Mouse (Mus musculus) erythroblast, embryonic 14.5 days (primary cell): ENCODE data around the gene Hba-x. TPM values are rescaled to one million over a fixed set of nuclear protein-coding genes. Genes with fewer than 3 reads are reported as not detected.

Experiments
- H3K27me3 ChIP-seq: 2 replicates; pipeline ENCODE4 v1.6.1; 2012; ENCODE audit warnings: inconsistent platforms; ENCODE audit not compliant: control insufficient read depth
- H3K36me3 ChIP-seq: 2 replicates; pipeline ENCODE4 v1.6.1; 2012; ENCODE audit warnings: mild to moderate bottlenecking, inconsistent platforms; ENCODE audit not compliant: control insufficient read depth
- H3K4me1 ChIP-seq: 2 replicates; pipeline ENCODE4 v1.6.1; 2012; ENCODE audit warnings: inconsistent platforms; ENCODE audit not compliant: control insufficient read depth
- H3K4me3 ChIP-seq: replicated peaks from 2 replicates; pipeline ENCODE3; 2012; ENCODE audit warnings: moderate library complexity, mild to moderate bottlenecking, inconsistent platforms
- H3K9me3 ChIP-seq: 2 replicates; pipeline ENCODE4 v1.6.1; 2012; ENCODE audit warnings: low read length, inconsistent platforms, mixed read lengths; ENCODE audit not compliant: control insufficient read depth
- GATA1 ChIP-seq: IDR thresholded peaks from 2 replicates; pipeline ENCODE4 v1.6.1; 2012; ENCODE audit warnings: low read length, inconsistent platforms, mixed read lengths
- TAL1 ChIP-seq: IDR thresholded peaks from 3 replicates; pipeline ENCODE4 v1.6.1; 2012; ENCODE audit warnings: low read length, inconsistent platforms, mixed read lengths
- polyA plus RNA-seq: library from polyadenylated mRNA; stranded (reverse); fragments of >175 nt; gene quantifications from 2 replicates; pipeline ENCODE4 v1.2.3, GENCODE M21; 2012

The Hba-x gene
- polyA plus RNA-seq, 1 experiment = 188 TPM

DNA sequence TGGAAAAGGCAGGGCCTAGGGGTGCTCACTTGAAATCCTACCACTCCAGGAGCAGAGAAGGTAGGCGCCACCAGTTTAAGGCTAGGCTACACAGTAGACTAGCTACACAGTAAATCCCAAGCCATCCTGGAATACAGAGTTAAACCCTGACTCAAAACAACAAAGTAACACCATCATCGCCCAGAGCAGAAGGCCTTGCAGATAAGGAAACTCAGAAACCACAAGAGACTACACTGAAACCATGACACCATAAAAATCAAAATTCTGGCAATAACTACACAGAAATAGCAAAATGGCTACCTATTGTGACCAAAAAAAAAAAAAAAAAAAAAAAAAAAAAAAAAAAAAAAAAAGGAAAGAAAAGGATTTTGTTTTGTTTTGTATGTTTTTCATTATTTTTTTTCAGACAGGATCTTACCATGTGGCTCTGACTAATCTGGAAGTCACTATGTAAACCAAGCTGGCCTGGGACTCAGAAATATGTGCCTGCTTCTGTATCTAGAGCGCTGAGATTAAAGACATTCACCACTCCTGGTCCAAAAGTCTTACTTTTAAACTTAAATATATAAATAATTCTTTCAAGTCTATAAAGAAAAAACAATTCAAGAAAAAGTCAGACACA, 11.0 kb upstream of the Hba-x start:
- Histone ChIP-seq H3K4me3 (peak overlapping the region; percentile 21), H3K36me3 (peaks cover 75% of the 10 kb centered on the region), H3K27me3 (no peaks in the 10 kb centered on the region), H3K9me3 (no peaks in the 10 kb centered on the region), H3K4me1 (peaks cover 98% of the 10 kb centered on the region)
- TF ChIP-seq TAL1 = peak; percentile 87
- TF ChIP-seq GATA1 = peak; percentile 86

DNA sequence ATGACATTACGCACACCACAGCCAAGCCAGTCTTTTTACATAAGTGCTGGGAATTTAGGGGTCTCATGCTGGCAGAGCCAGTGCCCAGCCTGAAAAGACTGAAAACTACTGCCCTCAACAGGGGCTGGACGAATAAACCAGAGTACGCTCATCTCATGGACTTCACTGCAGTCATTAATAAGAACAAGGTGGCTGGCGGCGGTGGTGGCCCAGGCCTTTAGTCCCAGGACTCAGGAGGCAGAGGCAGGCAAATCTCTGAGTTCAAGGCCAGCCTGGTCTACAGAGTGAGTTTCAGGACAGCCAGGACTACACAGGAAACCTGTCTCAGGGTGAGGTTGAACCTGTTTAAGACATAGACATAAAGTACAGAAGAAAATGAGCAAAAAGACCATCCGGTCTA, 10.0 kb upstream of the Hba-x start:
- Histone ChIP-seq H3K36me3 (peaks cover 70% of the 10 kb centered on the region), H3K27me3 (no peaks in the 10 kb centered on the region), H3K4me1 (peaks cover 97% of the 10 kb centered on the region), H3K4me3 (peak overlapping the region; percentile 43), H3K9me3 (no peaks in the 10 kb centered on the region)
- TF ChIP-seq GATA1 (no peak), TAL1 (no peak)

DNA sequence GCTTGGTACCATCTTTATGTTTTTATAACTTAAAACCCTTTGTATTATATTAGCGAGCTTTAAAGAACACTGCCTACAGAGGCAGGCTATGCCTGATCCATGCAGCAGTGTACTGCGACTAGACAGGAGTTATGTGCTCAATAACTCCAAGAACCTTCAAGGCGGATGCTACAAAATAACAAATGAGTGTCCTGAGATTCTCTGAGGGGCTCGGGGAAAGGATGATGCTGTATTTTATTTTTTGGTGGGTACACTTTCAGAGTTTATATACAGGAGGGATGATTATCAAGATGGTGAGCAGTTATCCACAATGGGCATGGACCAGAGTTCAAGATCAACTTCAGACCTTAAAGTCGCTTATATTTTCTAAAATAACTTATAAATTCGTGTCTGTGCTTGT, 9.4 kb upstream of the Hba-x start:
- no peaks in the 10 kb centered on the region for H3K27me3 ChIP-seq
- peaks cover 70% of the 10 kb centered on the region for H3K36me3 ChIP-seq
- H3K4me1 ChIP-seq = peaks cover 98% of the 10 kb centered on the region
- H3K4me3 ChIP-seq = peak overlapping the region; percentile 83
- no peak for TF ChIP-seq TAL1
- TF ChIP-seq GATA1 = no peak
- H3K9me3 ChIP-seq = no peaks in the 10 kb centered on the region

DNA sequence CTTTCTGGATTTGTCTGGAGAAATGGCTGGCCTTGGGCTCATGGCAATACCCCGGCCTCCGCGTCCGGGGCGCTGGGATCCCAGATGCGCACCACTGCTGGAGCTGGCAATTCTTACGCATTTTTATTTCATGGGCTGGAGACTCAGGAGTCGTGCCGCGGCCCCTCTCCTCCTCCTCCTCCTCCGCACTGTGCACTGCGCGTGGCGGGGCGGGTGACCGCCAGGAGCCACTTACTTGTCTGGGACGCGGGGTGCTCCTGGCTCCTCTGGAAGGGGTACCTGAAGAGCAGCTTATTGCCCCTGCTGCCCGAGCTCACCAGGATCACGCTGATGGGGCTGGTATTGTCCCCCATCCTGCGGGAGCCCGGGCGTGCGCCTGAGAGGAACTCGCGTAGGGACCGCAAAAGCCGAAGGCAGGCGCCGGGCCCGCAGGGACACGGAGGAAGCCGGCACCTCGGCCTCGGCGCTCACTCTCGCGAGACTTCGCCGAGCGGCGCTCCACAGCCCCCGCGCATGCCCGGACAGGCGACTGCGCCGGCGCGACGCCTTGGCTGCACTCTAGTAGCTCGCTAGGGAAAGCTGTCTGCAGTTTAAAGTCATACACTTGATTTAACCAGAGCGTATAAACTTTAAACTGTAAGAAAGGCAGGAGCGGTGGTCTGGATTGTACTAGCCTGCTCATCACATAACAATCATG, 8.9 kb upstream of the Hba-x start, which contains the start of gene Nprl3:
Gene Nprl3 (minus strand): TSS at position 520 of the 697 bp plus-strand sequence.
- Histone ChIP-seq H3K9me3 (no peaks in the 10 kb centered on the region), H3K36me3 (peaks cover 64% of the 10 kb centered on the region), H3K4me1 (peaks cover 98% of the 10 kb centered on the region), H3K27me3 (no peaks in the 10 kb centered on the region), H3K4me3 (peak within 1 kb of the TSS; percentile 83)
- TF ChIP-seq GATA1 (no peak), TAL1 (no peak)

DNA sequence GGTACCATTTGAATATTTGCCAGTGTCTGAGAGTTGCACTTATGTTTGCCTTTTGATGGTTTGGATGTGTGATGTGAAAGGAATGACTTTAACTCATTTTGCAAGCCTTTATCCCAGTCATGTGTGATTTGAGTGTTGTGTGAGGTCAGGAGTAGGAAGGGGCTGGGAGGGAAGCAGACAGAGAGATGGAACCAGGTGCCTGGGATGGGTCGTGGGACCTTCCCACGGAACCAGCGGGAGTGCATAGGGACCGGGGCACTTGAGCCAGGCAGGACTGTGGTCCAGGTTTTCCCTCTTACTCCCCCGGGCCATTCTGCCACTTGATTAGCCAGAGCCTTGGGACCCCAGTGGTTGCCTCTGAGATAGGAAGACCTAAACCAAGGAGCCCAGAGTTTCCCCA, 8.2 kb upstream of the Hba-x start:
- peaks cover 98% of the 10 kb centered on the region for H3K4me1 ChIP-seq
- no peaks in the 10 kb centered on the region for H3K27me3 ChIP-seq
- no peak for TF ChIP-seq GATA1
- no peak for TF ChIP-seq TAL1
- peak overlapping the region; percentile 83 for H3K4me3 ChIP-seq
- no peaks in the 10 kb centered on the region for H3K9me3 ChIP-seq
- peaks cover 58% of the 10 kb centered on the region for H3K36me3 ChIP-seq

DNA sequence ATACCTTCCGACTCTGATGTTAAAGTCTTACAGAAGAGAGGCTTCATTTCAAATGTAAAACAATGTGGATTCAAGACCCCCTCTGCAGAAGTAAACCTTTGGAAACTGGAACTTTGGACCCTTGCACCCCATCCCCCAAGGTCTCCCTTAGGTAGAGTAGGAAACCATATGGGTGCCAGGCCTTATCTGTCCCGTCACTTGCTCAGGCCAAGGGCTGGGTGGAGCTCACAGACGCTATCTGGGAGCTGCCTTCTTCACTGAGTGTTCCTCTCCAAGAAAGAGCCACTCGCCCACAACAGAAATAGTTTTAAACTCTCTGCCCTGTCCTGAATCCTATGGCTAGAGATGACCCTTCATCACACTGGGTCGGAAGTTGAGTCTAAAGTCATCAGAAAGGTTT, 7.2 kb upstream of the Hba-x start:
- Histone ChIP-seq H3K36me3 (peaks cover 48% of the 10 kb centered on the region), H3K9me3 (no peaks in the 10 kb centered on the region), H3K4me1 (peaks cover 94% of the 10 kb centered on the region), H3K27me3 (no peaks in the 10 kb centered on the region), H3K4me3 (peak overlapping the region; percentile 83)
- TF ChIP-seq TAL1 (peak; percentile 91), GATA1 (peak; percentile 97)

DNA sequence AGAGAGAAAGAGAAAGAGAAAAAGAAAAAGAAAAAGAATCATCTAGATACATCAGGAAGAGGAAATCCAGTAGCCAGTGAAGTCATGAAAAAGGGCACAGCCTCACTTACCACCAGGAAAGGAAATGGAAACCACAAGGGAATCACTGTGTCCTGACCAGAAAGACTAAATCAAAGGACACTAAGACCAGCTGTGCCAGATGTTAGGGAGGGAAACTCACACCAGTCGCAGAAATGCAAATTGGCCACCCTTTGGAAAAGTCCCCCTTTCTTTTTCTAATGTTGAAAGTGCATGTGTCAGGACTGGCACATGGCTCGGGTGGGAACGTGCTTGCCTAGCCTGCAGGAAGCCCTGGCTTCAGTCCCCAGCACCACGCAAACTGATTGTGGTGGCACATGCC, 5.0 kb upstream of the Hba-x start:
- Histone ChIP-seq H3K9me3 (no peaks in the 10 kb centered on the region), H3K4me3 (no peak overlapping the region), H3K27me3 (peaks cover under 1% of the 10 kb centered on the region; the same call in 1 of the 2 replicates), H3K4me1 (peaks cover 90% of the 10 kb centered on the region), H3K36me3 (peaks cover 33% of the 10 kb centered on the region)
- TF ChIP-seq GATA1 (no peak), TAL1 (no peak)

DNA sequence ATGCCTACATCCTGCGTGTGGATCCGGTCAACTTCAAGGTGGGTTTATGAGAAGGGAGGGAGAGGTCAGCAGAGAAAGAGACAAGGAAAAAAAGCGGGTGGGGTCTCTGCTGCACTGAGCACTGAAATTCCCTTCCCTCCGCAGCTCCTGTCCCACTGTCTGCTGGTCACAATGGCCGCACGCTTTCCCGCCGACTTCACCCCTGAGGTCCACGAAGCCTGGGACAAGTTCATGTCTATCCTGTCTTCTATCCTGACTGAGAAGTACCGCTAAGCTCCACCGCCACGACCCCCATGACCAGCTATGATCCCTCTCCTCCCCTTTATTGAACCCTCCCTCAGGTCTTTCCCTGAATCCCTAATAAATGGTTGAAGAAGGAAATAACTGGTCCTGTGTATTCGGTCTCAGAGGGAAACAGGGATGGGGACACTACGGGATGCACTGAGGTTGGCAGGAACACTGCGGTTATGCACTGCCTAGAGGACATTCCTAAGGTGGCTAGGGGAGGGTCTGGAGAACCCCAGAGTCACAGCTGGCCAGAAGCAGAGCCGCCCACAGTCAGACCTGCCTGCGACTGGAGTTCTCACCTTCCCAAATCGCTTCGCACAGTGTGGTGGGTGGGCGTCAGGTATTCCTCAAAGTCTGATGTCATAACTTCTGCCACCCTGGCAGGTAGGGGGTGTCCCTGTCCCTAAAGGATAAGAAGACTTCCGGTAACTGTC, 1.7 kb downstream of the Hba-x start:
- Histone ChIP-seq H3K4me1 (peaks cover 88% of the 10 kb centered on the region), H3K27me3 (peaks cover 32% of the 10 kb centered on the region), H3K36me3 (peaks cover 23% of the 10 kb centered on the region), H3K4me3 (no peak overlapping the region), H3K9me3 (no peaks in the 10 kb centered on the region; the same call in 1 of the 2 replicates)
- no peak for TF ChIP-seq GATA1

DNA sequence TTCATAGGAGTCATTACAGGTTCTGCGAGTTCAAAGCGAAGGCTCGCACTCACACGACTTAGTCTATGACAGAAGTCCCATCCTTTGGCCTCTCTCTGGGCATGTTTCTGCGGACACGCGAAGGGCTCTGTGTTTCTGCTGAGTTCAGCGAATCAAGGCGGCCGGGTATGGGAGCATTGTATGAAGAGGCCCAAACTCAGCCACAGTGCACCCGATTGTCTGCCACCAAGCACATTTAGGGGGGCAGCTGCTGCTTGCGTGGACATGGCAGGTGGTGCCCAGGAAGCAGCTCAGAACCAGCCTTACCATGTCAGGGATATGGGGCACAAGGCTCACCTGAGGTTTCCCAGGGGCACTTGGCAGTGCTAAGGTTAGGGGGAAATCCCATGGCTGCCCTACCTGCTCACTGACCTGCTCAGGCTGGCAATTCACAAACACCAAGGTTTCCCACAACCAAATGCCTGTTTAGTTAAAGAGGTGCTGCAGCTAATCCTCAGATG, 2.3 kb downstream of the Hba-x start:
- H3K27me3 ChIP-seq = peaks cover 32% of the 10 kb centered on the region
- peaks cover 26% of the 10 kb centered on the region for H3K36me3 ChIP-seq
- no peak for TF ChIP-seq GATA1
- no peak for TF ChIP-seq TAL1
- peaks cover 87% of the 10 kb centered on the region for H3K4me1 ChIP-seq
- no peak overlapping the region for H3K4me3 ChIP-seq
- H3K9me3 ChIP-seq = no peaks in the 10 kb centered on the region; the same call in 1 of the 2 replicates
